Mouse (Mus musculus): ENCODE measurements at regions not wholly inside any gene's neighbourhood (a gene's known extent, or its start where the extent isn't known, plus 50 kb on each side); places are given as distances from the start of the nearest gene placed in this dataset.

- no peak for DNase-seq (ENCODE audit: low spot score)
- WGBS: 90% methylated on average over 4 of the region's 4 CpGs
- no peaks in the 10 kb centered on the region for H3K9me3 ChIP-seq
- H3K27me3 ChIP-seq (ENCODE audit: insufficient read depth, poor library complexity, severe bottlenecking): no peaks in the 10 kb centered on the region
- H3K4me1 ChIP-seq (replicated peaks): no peaks in the 10 kb centered on the region
- H3K27ac ChIP-seq: no peak overlapping the region
- no peaks in the 10 kb centered on the region for H3K36me3 ChIP-seq
- no peak overlapping the region for H3K4me3 ChIP-seq
Observed at GRCm38 (mm10) chr14:47795062-47795461, 146.8 kb downstream of the Ktn1 start.

GRCm38 (mm10) chr14:47798203-47798602 is 150.0 kb downstream of the Ktn1 start:
- Histone ChIP-seq H3K9me3 (no peaks in the 10 kb centered on the region), H3K36me3 (no peaks in the 10 kb centered on the region), H3K4me1 (replicated peaks) (no peaks in the 10 kb centered on the region), H3K27ac (no peak overlapping the region), H3K4me3 (no peak overlapping the region), H3K27me3 (ENCODE audit: insufficient read depth, poor library complexity, severe bottlenecking) (no peaks in the 10 kb centered on the region)
- WGBS: 83% methylated on average over 3 of the region's 3 CpGs
- no peak for DNase-seq (ENCODE audit: low spot score)

DNA sequence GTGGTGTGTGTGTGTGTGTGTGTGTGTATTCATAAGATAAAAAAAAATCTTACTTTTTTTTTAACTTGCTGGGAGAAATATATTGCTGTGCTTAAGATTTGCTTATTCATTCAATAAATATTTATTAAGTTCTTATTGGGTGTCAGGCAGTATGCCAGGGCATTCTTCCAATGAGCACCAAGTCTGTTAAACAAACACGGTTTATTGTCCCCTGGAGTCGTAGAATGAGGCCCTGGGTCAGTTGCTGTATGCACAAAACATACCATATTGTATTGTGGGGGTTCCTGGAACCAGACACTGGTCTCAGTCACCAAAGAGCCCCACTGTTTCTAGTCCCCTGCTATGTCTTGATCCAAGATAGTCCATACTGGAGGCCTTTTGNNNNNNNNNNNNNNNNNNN is 151.3 kb downstream of the Ktn1 start:
- Histone ChIP-seq H3K36me3 (no peaks in the 10 kb centered on the region), H3K4me3 (no peak overlapping the region), H3K27me3 (ENCODE audit: insufficient read depth, poor library complexity, severe bottlenecking) (no peaks in the 10 kb centered on the region), H3K9me3 (no peaks in the 10 kb centered on the region), H3K27ac (no peak overlapping the region), H3K4me1 (replicated peaks) (peaks cover 1% of the 10 kb centered on the region)
- no peak for DNase-seq (ENCODE audit: low spot score)
- 87% methylated on average over 2 of the region's 2 CpGs for WGBS

GRCm38 (mm10) chr14:47805202-47805601 is 157.0 kb downstream of the Ktn1 start:
- no peaks in the 10 kb centered on the region for H3K27me3 ChIP-seq (ENCODE audit: insufficient read depth, poor library complexity, severe bottlenecking)
- no peaks in the 10 kb centered on the region for H3K36me3 ChIP-seq
- WGBS: 68% methylated on average over 1 of the region's 1 CpGs
- H3K4me3 ChIP-seq: no peak overlapping the region
- DNase-seq (ENCODE audit: low spot score): no peak
- no peaks in the 10 kb centered on the region for H3K9me3 ChIP-seq
- peaks cover 54% of the 10 kb centered on the region for H3K4me1 ChIP-seq (replicated peaks)
- H3K27ac ChIP-seq: peak overlapping the region; percentile 80

DNA sequence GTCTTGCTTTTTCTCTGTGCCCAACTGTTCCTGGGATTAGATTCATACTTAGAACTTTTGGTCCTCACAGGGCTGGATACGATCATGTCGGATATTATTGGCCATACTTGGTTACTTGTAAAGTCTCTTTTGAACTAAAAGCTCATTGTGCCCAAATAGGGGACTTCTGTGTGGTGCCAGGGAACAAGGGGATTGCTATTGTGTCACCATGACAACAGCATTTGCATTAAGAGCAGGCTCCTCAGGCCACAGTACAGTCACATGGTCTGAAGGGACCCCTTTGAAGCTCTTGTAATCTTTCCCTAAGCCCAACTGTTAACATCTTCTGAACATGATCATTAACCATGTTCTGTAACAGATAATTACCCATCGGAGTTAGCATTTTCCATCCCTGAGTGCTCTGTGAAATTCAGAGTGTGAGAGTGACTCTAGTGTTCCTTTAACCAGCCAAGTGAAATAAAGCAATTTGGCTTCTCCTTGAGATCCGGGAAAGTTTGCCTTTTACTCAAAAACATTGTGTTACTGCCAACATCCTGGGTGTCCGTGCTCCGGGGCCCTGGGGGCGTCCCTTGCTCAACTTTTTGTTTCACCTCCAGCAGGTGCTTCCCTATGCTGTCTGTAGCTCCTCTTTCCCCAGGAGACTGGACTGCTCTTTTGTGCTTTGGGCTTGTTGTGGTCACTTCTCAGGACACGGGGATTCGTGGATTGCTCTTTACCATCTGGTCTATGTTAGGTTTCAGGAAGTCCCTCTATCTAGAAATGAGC is 157.7 kb downstream of the Ktn1 start:
- Histone ChIP-seq H3K27me3 (ENCODE audit: insufficient read depth, poor library complexity, severe bottlenecking) (no peaks in the 10 kb centered on the region), H3K36me3 (no peaks in the 10 kb centered on the region), H3K4me1 (replicated peaks) (peaks cover 54% of the 10 kb centered on the region), H3K27ac (peak overlapping the region; percentile 81), H3K4me3 (no peak overlapping the region), H3K9me3 (no peaks in the 10 kb centered on the region)
- DNase-seq (ENCODE audit: low spot score): peak; percentile 51
- 32% methylated on average over 9 of the region's 9 CpGs for WGBS

GRCm38 (mm10) chr14:47808097-47808910 is 160.1 kb downstream of the Ktn1 start:
- no peak overlapping the region for H3K4me3 ChIP-seq
- H3K27ac ChIP-seq: peak overlapping the region; percentile 68
- H3K9me3 ChIP-seq: no peaks in the 10 kb centered on the region
- WGBS: 43% methylated on average over 10 of the region's 10 CpGs
- H3K27me3 ChIP-seq (ENCODE audit: insufficient read depth, poor library complexity, severe bottlenecking): no peaks in the 10 kb centered on the region
- H3K36me3 ChIP-seq: no peaks in the 10 kb centered on the region
- DNase-seq (ENCODE audit: low spot score): peak; percentile 47
- peaks cover 63% of the 10 kb centered on the region for H3K4me1 ChIP-seq (replicated peaks)

GRCm38 (mm10) chr14:47818224-47818623 is 170.0 kb downstream of the Ktn1 start:
- DNase-seq (ENCODE audit: low spot score): no peak
- Histone ChIP-seq H3K27ac (no peak overlapping the region), H3K4me3 (no peak overlapping the region), H3K9me3 (no peaks in the 10 kb centered on the region), H3K36me3 (no peaks in the 10 kb centered on the region), H3K27me3 (ENCODE audit: insufficient read depth, poor library complexity, severe bottlenecking) (no peaks in the 10 kb centered on the region), H3K4me1 (replicated peaks) (peaks cover 6% of the 10 kb centered on the region; the same call in 1 of the 2 replicates)
- 74% methylated on average over 3 of the region's 3 CpGs for WGBS

DNA sequence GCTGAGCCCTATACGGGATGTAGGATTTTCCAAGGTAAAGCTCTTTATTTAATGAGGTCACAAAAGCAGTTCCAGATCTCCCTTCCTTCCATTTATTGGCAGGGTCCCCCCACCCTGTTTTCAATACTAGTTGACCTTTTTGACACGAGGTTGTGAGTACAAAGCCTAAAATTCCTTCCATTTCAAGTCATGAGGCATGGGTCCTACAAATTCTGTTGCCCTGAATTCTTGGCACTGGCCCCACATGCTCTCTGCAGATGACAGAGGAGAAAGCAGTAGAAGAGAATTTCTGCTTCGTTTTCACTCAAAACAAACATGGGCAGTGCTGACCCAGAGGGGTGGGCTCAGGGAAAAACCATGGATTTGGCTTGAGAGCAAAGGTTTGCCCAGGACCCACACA is 170.4 kb downstream of the Ktn1 start:
- H3K36me3 ChIP-seq: no peaks in the 10 kb centered on the region
- DNase-seq (ENCODE audit: low spot score): no peak
- no peaks in the 10 kb centered on the region for H3K9me3 ChIP-seq
- peaks cover 6% of the 10 kb centered on the region; the same call in 1 of the 2 replicates for H3K4me1 ChIP-seq (replicated peaks)
- H3K27ac ChIP-seq: no peak overlapping the region; the same call in 1 of the 2 replicates
- H3K4me3 ChIP-seq: no peak overlapping the region
- WGBS: 70% methylated on average over 3 of the region's 3 CpGs
- 0 out of 2 replicates have a peak, but pooled peaks cover 1% of the 10 kb centered on the region for H3K27me3 ChIP-seq (ENCODE audit: insufficient read depth, poor library complexity, severe bottlenecking)

DNA sequence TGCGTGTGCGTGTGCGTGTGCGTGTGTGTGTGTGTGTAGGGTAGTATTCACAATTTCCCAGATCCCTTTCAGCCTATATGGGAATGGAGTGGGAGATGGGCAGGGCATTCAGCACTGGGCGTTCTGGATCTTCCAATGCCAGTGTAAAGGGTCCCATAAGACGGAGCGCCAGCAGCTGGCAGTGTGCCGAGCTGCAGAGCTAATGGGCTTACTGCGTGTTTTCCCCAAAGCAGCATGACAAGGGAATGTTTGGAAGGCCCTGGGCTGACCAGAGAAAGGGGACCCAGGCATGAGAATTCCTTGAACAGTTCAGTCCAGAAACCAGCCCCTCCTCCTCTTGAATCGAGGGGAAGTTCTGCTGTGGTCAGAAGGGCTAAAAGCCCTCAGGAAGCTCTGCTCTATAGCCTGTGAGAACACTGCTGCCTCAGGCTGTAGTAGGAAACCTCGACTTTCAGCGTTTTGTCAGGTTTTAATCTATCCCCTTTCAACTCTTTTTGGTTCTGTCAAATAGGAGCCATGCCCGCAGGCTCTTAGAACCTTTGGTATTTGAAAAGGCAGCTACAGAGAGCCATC is 172.4 kb downstream of the Ktn1 start:
- H3K9me3 ChIP-seq: no peaks in the 10 kb centered on the region
- 81% methylated on average over 13 of the region's 13 CpGs for WGBS
- 0 out of 2 replicates have a peak, but pooled peaks cover 2% of the 10 kb centered on the region for H3K27me3 ChIP-seq (ENCODE audit: insufficient read depth, poor library complexity, severe bottlenecking)
- no peaks in the 10 kb centered on the region for H3K36me3 ChIP-seq
- peaks cover 15% of the 10 kb centered on the region; the same call in 1 of the 2 replicates for H3K4me1 ChIP-seq (replicated peaks)
- no peak for DNase-seq (ENCODE audit: low spot score)
- H3K4me3 ChIP-seq: no peak overlapping the region
- H3K27ac ChIP-seq: no peak overlapping the region

DNA sequence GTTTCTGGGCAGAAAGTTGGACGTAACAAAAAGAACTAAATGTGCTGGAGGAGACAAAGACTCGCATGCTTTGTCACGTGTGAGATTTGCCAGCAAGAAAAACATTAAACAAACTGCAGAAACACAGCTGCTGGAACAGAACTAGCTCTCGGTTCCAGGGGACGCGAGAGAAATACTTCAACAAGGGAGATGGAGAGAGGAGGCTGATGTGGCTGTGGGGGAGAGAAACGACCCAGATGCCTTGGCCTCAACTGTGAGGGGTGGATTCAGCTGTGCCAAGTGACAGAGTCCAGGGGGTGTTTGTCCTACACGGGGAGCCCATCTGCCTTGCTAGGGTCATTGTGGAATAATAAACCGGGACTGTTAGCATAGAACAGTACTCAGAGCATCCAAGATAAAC is 174.9 kb downstream of the Ktn1 start:
- H3K4me3 ChIP-seq: no peak overlapping the region
- H3K27ac ChIP-seq: peak overlapping the region; percentile 53; the same call in 1 of the 2 replicates
- 73% methylated on average over 9 of the region's 9 CpGs for WGBS
- DNase-seq (ENCODE audit: low spot score): no peak
- 0 out of 2 replicates have a peak, but pooled peaks cover 2% of the 10 kb centered on the region for H3K27me3 ChIP-seq (ENCODE audit: insufficient read depth, poor library complexity, severe bottlenecking)
- no peaks in the 10 kb centered on the region for H3K9me3 ChIP-seq
- no peaks in the 10 kb centered on the region for H3K36me3 ChIP-seq
- peaks cover 15% of the 10 kb centered on the region; the same call in 1 of the 2 replicates for H3K4me1 ChIP-seq (replicated peaks)

GRCm38 (mm10) chr14:47823696-47824095 is 175.4 kb downstream of the Ktn1 start:
- DNase-seq (ENCODE audit: low spot score): no peak
- no peaks in the 10 kb centered on the region for H3K36me3 ChIP-seq
- no peaks in the 10 kb centered on the region for H3K9me3 ChIP-seq
- WGBS: 84% methylated on average over 8 of the region's 8 CpGs
- 0 out of 2 replicates have a peak, but pooled peaks cover 2% of the 10 kb centered on the region for H3K27me3 ChIP-seq (ENCODE audit: insufficient read depth, poor library complexity, severe bottlenecking)
- no peak overlapping the region for H3K4me3 ChIP-seq
- H3K4me1 ChIP-seq (replicated peaks): peaks cover 15% of the 10 kb centered on the region; the same call in 1 of the 2 replicates
- no peak overlapping the region for H3K27ac ChIP-seq

DNA sequence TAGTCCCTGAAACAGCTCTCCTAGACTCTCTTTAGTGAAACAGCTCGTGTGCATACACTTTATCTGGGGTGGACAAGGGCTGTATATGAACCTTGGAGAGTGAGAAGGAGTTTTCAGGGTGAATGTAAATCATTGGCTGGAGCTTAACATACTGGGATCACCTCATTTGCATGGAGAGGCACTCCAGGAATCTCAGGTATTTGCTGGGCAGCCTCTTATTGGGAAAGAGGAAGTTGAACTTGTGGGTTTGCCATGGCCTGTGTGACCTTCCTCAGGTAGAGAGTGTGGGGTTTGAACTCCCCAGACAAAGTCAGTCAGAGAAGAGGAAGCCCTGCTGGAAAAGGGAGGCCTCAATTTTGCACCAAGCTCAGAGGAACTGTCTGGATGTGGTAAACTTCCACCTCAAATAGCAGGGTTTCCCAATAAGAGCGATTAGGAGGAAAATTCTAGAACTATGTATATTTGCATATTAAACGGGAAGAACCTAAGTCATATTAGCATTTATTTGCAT is 177.3 kb downstream of the Ktn1 start:
- Histone ChIP-seq H3K27ac (no peak overlapping the region), H3K9me3 (no peaks in the 10 kb centered on the region), H3K36me3 (no peaks in the 10 kb centered on the region), H3K4me3 (no peak overlapping the region), H3K27me3 (ENCODE audit: insufficient read depth, poor library complexity, severe bottlenecking) (0 out of 2 replicates have a peak, but pooled peaks cover 2% of the 10 kb centered on the region), H3K4me1 (replicated peaks) (peaks cover 15% of the 10 kb centered on the region; the same call in 1 of the 2 replicates)
- no peak for DNase-seq (ENCODE audit: low spot score)
- 80% methylated on average over 3 of the region's 3 CpGs for WGBS

All from hindbrain, embryonic 10.5 days (tissue).